36 mouse cellular contexts compared by ENCODE assay signal in genomic region chrX:10239515-10239914, GRCm38 (mm10). TPM values are rescaled to one million over a fixed set of nuclear protein-coding genes. Genes with fewer than 3 reads are reported as not detected.
DNase-seq lines count a peak whose midpoint lies in the region; ATAC-seq and TF ChIP-seq lines count a peak whose summit lies in the region.
"Had no signal": no experiment of that assay in that cellular context is flagged by ENCODE, and none has a peak within 500 bp of the region (broad histone marks: within the 10 kb centered on the region; RNA-seq: fewer than 3 reads in every experiment).

No protein-coding gene starts in this region.

- H3K4me3 ChIP-seq in intestine, postnatal 0 days (ENCODE audit: low read depth, low read length), result no peak overlapping the region
- no peak overlapping the region for H3K4me3 ChIP-seq in liver, postnatal 0 days (ENCODE audit: low read depth, low read length)
- H3K4me3 ChIP-seq: erythroblast, embryonic 14.5 days; gastrocnemius, adult 2 months; heart, adult 2 months; heart, embryonic 13.5 days; midbrain, embryonic 13.5 days had no signal

- H3K27ac ChIP-seq in intestine, postnatal 0 days (ENCODE audit: low read depth, low read length), result peak overlapping the region; percentile 60; the same call in 1 of the 2 replicates
- H3K27ac ChIP-seq in liver, postnatal 0 days (ENCODE audit: low read depth), result peak overlapping the region; percentile 82
- H3K27ac ChIP-seq: gastrocnemius, adult 2 months; heart, adult 2 months; heart, embryonic 13.5 days; hindbrain, embryonic 14.5 days; macrophage; midbrain, embryonic 13.5 days had no signal

- H3K9me3 ChIP-seq in intestine, postnatal 0 days (ENCODE audit: control insufficient read depth), result no peaks in the 10 kb centered on the region
- H3K9me3 ChIP-seq in liver, postnatal 0 days (ENCODE audit: low read length), result no peaks in the 10 kb centered on the region
- H3K9me3 ChIP-seq: heart, embryonic 13.5 days; midbrain, embryonic 13.5 days had no signal

- TF ChIP-seq CTCF in intestine, postnatal 0 days (IDR thresholded peaks at IDR 0.05; ENCODE audit: low read depth), result no peak
- TF ChIP-seq CTCF in liver, postnatal 0 days (IDR thresholded peaks at IDR 0.05; ENCODE audit: low read depth), result no peak

- peak; percentile 73 for ATAC-seq in intestine, postnatal 0 days
- peak; percentile 97 for ATAC-seq in liver, postnatal 0 days
- ATAC-seq: forebrain, embryonic 16.5 days; lung, postnatal 0 days; midbrain, embryonic 13.5 days had no signal

- no peaks in the 10 kb centered on the region for H3K4me1 ChIP-seq in intestine, postnatal 0 days (replicated peaks; ENCODE audit: control insufficient read depth, insufficient read depth, low read length)
- H3K4me1 ChIP-seq in liver, postnatal 0 days (ENCODE audit: insufficient read depth), result no peaks in the 10 kb centered on the region
- H3K4me1 ChIP-seq: heart, embryonic 13.5 days; midbrain, embryonic 13.5 days had no signal

- WGBS in intestine, postnatal 0 days, result 40% methylated on average over 4 of the region's 4 CpGs
- WGBS in liver, postnatal 0 days (ENCODE audit: insufficient replicate concordance), result 42% methylated on average over 4 of the region's 4 CpGs

- H3K4me2 ChIP-seq in intestine, postnatal 0 days (replicated peaks; ENCODE audit: low read depth), result no peak overlapping the region
- H3K4me2 ChIP-seq in liver, postnatal 0 days (ENCODE audit: low read depth, low read length), result no peak overlapping the region
- H3K4me2 ChIP-seq: heart, embryonic 13.5 days; hindbrain, embryonic 14.5 days; midbrain, embryonic 13.5 days had no signal

- no peaks in the 10 kb centered on the region for H3K36me3 ChIP-seq in intestine, postnatal 0 days (ENCODE audit: control insufficient read depth, insufficient read depth)
- H3K36me3 ChIP-seq in liver, postnatal 0 days (replicated peaks; ENCODE audit: insufficient read depth, low read length), result no peaks in the 10 kb centered on the region
- H3K36me3 ChIP-seq: heart, embryonic 13.5 days; midbrain, embryonic 13.5 days had no signal

- TF ChIP-seq EP300 in liver, postnatal 0 days (IDR thresholded peaks at IDR 0.05; ENCODE audit: low read depth), result peak; percentile 77; the same call in 1 of the 2 replicates

- no peak overlapping the region for H3K9ac ChIP-seq in intestine, postnatal 0 days (ENCODE audit: low read depth, low read length)
- H3K9ac ChIP-seq in liver, postnatal 0 days (replicated peaks), result no peak overlapping the region
- H3K9ac ChIP-seq: heart, embryonic 13.5 days; hindbrain, embryonic 14.5 days; midbrain, embryonic 13.5 days had no signal

- DNase-seq in ES-CJ7 (ENCODE audit: low read depth, low spot score), result peak; percentile 3
- DNase-seq in R1 (ENCODE audit: low read depth, low spot score), result peak; percentile 1
- DNase-seq in liver, postnatal 0 days, result no peak
- no peak for DNase-seq in adrenal gland, postnatal 4 days (ENCODE audit: low spot score in 2 of 2)
- no peak for DNase-seq in cerebellum, postnatal 36 days
- DNase-seq in lung, postnatal 36 days, result no peak
- DNase-seq: adrenal gland, postnatal 14 days; B cell, adult 2 months; cerebellum, adult 11-12 months; cerebellum, adult 9-11 months; gastrocnemius, adult 2 months; gastrocnemius, postnatal 36 days; heart, adult 2 months; heart, postnatal 10 days; kidney, adult 8-10 months; kidney, postnatal 10 days; layer of hippocampus, adult 9-11 months; lung, adult 18-20 months had no signal

- H3K27me3 ChIP-seq in intestine, postnatal 0 days (replicated peaks; ENCODE audit: control insufficient read depth, insufficient read depth, low read length), result no peaks in the 10 kb centered on the region
- no peaks in the 10 kb centered on the region for H3K27me3 ChIP-seq in liver, postnatal 0 days (ENCODE audit: insufficient read depth, low read length)
- H3K27me3 ChIP-seq: heart, embryonic 13.5 days; midbrain, embryonic 13.5 days had no signal

RNA-seq across cellular contexts. Expression of gene Otc, which starts 12.6 kb away (rescaled TPM):
- 42.9 and 50.2 TPM in 2 replicates for polyA plus RNA-seq in intestine, postnatal 0 days (2015; fragmentation: Nextera tagmentation; extraction: Ambion mirVana)
- polyA plus RNA-seq in liver, postnatal 0 days (2015; fragmentation: Nextera tagmentation; extraction: Ambion mirVana), result 86.1 and 90.2 TPM in 2 replicates
- 1 to 10 TPM in 1 of 2 experiments, under 1 TPM in 1; 0.20 to 10.0 TPM for total RNA-seq in adrenal gland, postnatal 4 days (2021)
- total RNA-seq: ES-E14; gastrocnemius, adult 2 months; gastrocnemius, postnatal 36 days; heart, adult 2 months; heart, postnatal 10 days; hematopoietic stem cell, adult 5-6 weeks; left cerebral cortex, postnatal 10 days; megakaryocyte-erythroid progenitor cell, adult 5-6 weeks; monocyte, adult 5-6 weeks had no signal
- polyA plus RNA-seq: embryonic facial prominence, embryonic 14.5 days; erythroblast, embryonic 14.5 days; forebrain, embryonic 11.5 days; forebrain, embryonic 16.5 days; hindbrain, embryonic 14.5 days; limb, embryonic 11.5 days; lung, postnatal 0 days; macrophage; midbrain, embryonic 13.5 days; neural tube, embryonic 14.5 days; testis, adult 2 months had no signal

RNA-seq across cellular contexts. Expression of gene Rpgr, which starts 22.8 kb away (rescaled TPM):
- 4.1 and 4.8 TPM in 2 replicates for polyA plus RNA-seq in intestine, postnatal 0 days (2015; fragmentation: Nextera tagmentation; extraction: Ambion mirVana)
- polyA plus RNA-seq in liver, postnatal 0 days (2015; fragmentation: Nextera tagmentation; extraction: Ambion mirVana), result 1.5 and 2.0 TPM in 2 replicates
- total RNA-seq in adrenal gland, postnatal 4 days (2021), result 10 to 100 TPM in 1 of 2 experiments, 1 to 10 TPM in 1; 9.0 to 11.0 TPM

Comparison
In these comparisons a context has a peak if more than half of its experiments do, and no peak if none do; other contexts are left out.
1. DNase-seq: peak in ES-CJ7 (single experiment) and R1 (single experiment); none in liver, postnatal 0 days (single experiment), adrenal gland, postnatal 4 days (0 of 2), cerebellum, postnatal 36 days (0 of 2) and lung, postnatal 36 days (single experiment).